Mouse (Mus musculus) leukemia stem cell, adult 10-12 weeks (primary cell): Measurements from ENCODE around the gene Rpgrip1l. TPM values are rescaled to one million over a fixed set of nuclear protein-coding genes. Genes with fewer than 3 reads are reported as not detected.

ENCODE experiments used
- polyA plus RNA-seq: library from polyadenylated mRNA; stranded (reverse); fragments of >175 nt; gene quantifications from 2 replicates; pipeline ENCODE4 v1.2.3, GENCODE M21; 2012; ENCODE audit warnings: low replicate concordance

The Rpgrip1l gene
- polyA plus RNA-seq: 0.46 TPM in 1 of 2 replicates, not detected in the other

GRCm38 (mm10) chr8:91312835-91313832, at the start of gene Rpgrip1l, which contains the start of gene Fto:
Gene Rpgrip1l (minus strand): TSS chr8:91313262.
Gene Fto (plus strand): TSS chr8:91313525.

GRCm38 (mm10) chr8:91199876-91200275, 113.2 kb downstream of the Rpgrip1l start, which contains the start of gene Aktip:
Gene Aktip (minus strand): TSS chr8:91199976.

Other genes with a start within 250 kb of the Rpgrip1l start
- 6.2 and 11.7 TPM in 2 replicates for gene Rbl2, start 243.2 kb downstream of the Rpgrip1l start, polyA plus RNA-seq
- 1.6 and 2.4 TPM in 2 replicates for gene Aktip, start 113.3 kb downstream of the Rpgrip1l start, polyA plus RNA-seq
- 1.7 and 9.9 TPM in 2 replicates for gene Fto, start 263 bp upstream of the Rpgrip1l start, polyA plus RNA-seq